Mouse (Mus musculus): ENCODE measurements around the gene Gpat2. TPM values are rescaled to one million over a fixed set of nuclear protein-coding genes. Genes with fewer than 3 reads are reported as not detected.

Gene Gpat2
- polyA plus RNA-seq, 1 experiment from 2014 or later, result 0.13 TPM

- WGBS, result 55% methylated on average over 3 of the region's 3 CpGs
- Histone ChIP-seq H3K4me2 (no peak overlapping the region), H3K4me1 (peaks cover 22% of the 10 kb centered on the region), H3K9ac (no peak overlapping the region), H3K27me3 (0 out of 2 replicates have a peak, but pooled peaks cover 6% of the 10 kb centered on the region), H3K27ac (no peak overlapping the region), H3K9me3 (no peaks in the 10 kb centered on the region), H3K4me3 (no peak overlapping the region), H3K36me3 (no peaks in the 10 kb centered on the region)
- no peak for ATAC-seq (ENCODE audit: insufficient number of reproducible peaks, insufficient read depth, low FRiP score, low TSS enrichment, low read depth)
These were observed 21.8 kb downstream of the Gpat2 start for GRCm38 (mm10) chr2:127446847-127447246.

DNA sequence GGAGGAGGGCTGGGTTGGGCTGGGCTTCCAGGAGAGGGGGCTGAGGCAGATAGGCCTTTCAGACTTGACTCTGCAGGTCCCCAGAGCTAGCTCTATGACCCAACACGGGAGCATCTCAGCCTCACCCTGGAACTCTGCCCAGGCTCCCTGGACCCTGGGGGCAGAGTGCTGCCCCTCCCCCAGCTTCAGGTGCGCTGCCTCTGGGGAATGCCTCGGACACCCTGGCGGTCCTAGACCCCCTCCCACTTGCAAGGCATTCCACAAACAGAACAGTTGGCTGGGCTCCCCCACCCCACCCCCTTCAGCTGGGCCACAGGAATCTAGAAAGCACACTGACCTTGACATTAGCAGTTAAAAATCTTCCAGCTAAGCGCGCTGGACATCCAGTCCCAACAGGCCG is 24.7 kb downstream of the Gpat2 start:
- Histone ChIP-seq H3K27ac (no peak overlapping the region), H3K4me3 (no peak overlapping the region), H3K9me3 (no peaks in the 10 kb centered on the region), H3K4me2 (no peak overlapping the region), H3K4me1 (peaks cover 7% of the 10 kb centered on the region), H3K36me3 (no peaks in the 10 kb centered on the region), H3K9ac (peak overlapping the region; percentile 27; the same call in 1 of the 2 replicates), H3K27me3 (peaks cover 15% of the 10 kb centered on the region)
- no peak for ATAC-seq (ENCODE audit: insufficient number of reproducible peaks, insufficient read depth, low FRiP score, low TSS enrichment, low read depth)
- WGBS, result 30% methylated on average over 7 of the region's 7 CpGs

DNA sequence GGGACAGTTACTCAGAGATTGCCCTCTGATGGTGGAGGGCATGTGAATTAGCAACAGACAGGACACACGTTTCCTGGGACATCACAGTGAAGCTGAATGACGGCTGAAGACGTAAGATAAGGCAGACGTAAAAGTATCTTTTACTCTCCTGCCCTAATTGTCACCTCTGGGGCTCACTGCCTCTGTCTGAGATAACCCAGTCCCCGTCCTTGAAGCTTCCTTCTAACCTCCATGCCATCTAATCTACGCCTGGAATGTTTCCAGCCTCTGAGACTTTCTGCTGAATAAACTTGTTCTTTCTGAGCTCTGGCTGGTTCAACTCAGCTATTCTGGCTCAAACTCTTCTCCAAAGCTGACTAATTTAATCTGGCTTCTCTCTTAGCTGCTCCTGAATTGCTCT is 26.7 kb downstream of the Gpat2 start:
- Histone ChIP-seq H3K27me3 (peaks cover 15% of the 10 kb centered on the region), H3K9ac (no peak overlapping the region), H3K36me3 (no peaks in the 10 kb centered on the region), H3K4me3 (no peak overlapping the region), H3K9me3 (no peaks in the 10 kb centered on the region), H3K27ac (no peak overlapping the region), H3K4me1 (peaks cover 4% of the 10 kb centered on the region), H3K4me2 (no peak overlapping the region)
- WGBS, result 48% methylated on average over 6 of the region's 6 CpGs
- ATAC-seq (ENCODE audit: insufficient number of reproducible peaks, insufficient read depth, low FRiP score, low TSS enrichment, low read depth), result no peak

DNA sequence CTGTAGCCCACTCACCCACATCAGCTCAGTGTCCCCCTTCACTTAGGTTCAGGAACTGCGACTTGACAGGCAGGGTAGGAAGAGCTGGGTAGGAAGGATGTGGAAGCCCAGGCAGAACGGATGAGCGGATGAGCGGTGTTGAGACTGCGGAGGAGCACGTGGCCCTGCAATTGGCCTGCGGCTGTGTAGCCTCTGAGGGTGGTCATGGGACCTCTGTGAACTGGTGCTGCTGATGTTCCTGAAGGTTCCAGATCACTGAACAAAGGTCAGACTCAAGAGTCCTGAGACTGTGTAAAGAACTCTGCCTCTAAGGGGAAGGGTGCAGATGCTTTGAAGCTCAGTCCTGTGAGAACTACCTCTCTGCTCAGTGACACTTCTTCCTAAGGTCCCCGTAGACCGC is 28.1 kb downstream of the Gpat2 start:
- Histone ChIP-seq H3K27ac (no peak overlapping the region), H3K4me1 (peaks cover 4% of the 10 kb centered on the region), H3K9ac (no peak overlapping the region), H3K4me2 (no peak overlapping the region), H3K4me3 (no peak overlapping the region), H3K9me3 (no peaks in the 10 kb centered on the region), H3K36me3 (no peaks in the 10 kb centered on the region), H3K27me3 (peaks cover 15% of the 10 kb centered on the region)
- 84% methylated on average over 9 of the region's 9 CpGs for WGBS
- ATAC-seq (ENCODE audit: insufficient number of reproducible peaks, insufficient read depth, low FRiP score, low TSS enrichment, low read depth), result no peak

- ATAC-seq (ENCODE audit: insufficient number of reproducible peaks, insufficient read depth, low FRiP score, low TSS enrichment, low read depth), result no peak
- no peaks in the 10 kb centered on the region for H3K9me3 ChIP-seq
- H3K27me3 ChIP-seq, result peaks cover 15% of the 10 kb centered on the region
- H3K36me3 ChIP-seq, result no peaks in the 10 kb centered on the region
- H3K4me1 ChIP-seq, result peaks cover 4% of the 10 kb centered on the region
- H3K27ac ChIP-seq, result no peak overlapping the region
- no peak overlapping the region for H3K4me2 ChIP-seq
- H3K4me3 ChIP-seq, result no peak overlapping the region
- H3K9ac ChIP-seq, result no peak overlapping the region
- WGBS, result 5% methylated on average over 5 of the region's 5 CpGs
These were observed 28.8 kb downstream of the Gpat2 start for GRCm38 (mm10) chr2:127453764-127454163.

DNA sequence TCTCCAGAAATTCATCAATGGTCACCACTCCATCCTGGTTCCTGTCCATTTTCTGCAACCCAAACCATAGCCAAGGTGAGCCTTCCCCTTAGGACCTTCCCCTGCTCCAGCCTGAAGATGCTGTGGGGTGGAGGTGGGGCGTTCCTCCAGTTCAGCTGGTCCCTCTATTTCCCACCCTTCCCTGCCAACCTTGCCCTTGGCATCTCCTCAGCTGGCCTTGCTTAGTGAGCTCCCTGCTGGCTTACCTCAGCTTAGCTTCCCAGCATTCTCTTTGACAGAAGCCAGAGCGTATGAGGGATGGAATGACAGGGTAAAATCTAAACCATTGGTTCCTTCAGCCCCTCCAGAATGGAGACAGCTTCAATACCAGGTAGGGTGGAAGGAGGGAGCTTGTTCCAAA is 34.3 kb downstream of the Gpat2 start:
- Histone ChIP-seq H3K27me3 (no peaks in the 10 kb centered on the region), H3K4me3 (no peak overlapping the region), H3K27ac (no peak overlapping the region), H3K4me2 (no peak overlapping the region), H3K9ac (no peak overlapping the region), H3K9me3 (no peaks in the 10 kb centered on the region), H3K36me3 (no peaks in the 10 kb centered on the region), H3K4me1 (no peaks in the 10 kb centered on the region)
- no peak for ATAC-seq (ENCODE audit: insufficient number of reproducible peaks, insufficient read depth, low FRiP score, low TSS enrichment, low read depth)
- 82% methylated on average over 2 of the region's 2 CpGs for WGBS

DNA sequence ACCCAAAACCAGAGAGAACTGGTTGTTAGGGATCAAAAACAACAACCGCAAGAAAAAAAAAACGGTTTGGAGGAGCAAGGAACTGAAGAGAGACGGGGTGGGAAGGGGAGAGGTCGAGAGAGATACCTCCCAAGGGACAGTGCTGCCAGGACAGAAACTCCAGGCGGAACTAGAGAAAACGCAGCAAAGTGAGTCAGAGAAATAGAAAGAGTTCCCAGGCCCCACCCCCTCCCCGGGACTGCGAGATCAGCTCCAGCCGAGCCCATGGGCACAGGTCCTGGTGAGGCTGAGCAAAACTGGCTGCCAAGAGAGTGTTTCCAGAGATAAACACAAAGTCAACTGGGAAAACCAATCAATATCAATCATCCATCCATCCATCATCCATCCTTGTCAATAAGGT is 36.4 kb downstream of the Gpat2 start:
- no peaks in the 10 kb centered on the region for H3K9me3 ChIP-seq
- WGBS, result 44% methylated on average over 9 of the region's 9 CpGs
- no peak overlapping the region for H3K27ac ChIP-seq
- ATAC-seq (ENCODE audit: insufficient number of reproducible peaks, insufficient read depth, low FRiP score, low TSS enrichment, low read depth), result no peak
- no peak overlapping the region for H3K4me3 ChIP-seq
- no peaks in the 10 kb centered on the region for H3K27me3 ChIP-seq
- H3K4me2 ChIP-seq, result no peak overlapping the region
- no peaks in the 10 kb centered on the region for H3K4me1 ChIP-seq
- H3K36me3 ChIP-seq, result no peaks in the 10 kb centered on the region
- H3K9ac ChIP-seq, result no peak overlapping the region

DNA sequence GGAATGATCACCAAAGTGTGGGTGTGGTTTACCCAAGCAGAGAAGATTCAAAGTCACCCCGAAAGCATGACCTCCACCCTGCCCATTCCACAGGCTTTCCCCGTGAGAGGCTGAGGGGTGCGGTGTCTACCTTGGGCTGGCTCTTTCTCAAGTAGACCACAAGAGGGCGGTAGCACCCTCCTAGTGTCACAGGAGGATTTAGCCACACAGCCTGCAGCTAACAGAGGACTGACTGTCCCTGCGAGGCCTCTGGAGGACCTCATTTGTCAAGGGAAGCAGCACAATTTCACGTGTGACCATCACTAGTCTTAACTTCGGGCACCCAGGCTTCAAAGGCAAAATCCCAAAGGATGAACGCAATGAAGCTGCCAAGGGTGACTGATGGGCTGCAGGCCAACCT is 37.3 kb downstream of the Gpat2 start:
- ATAC-seq (ENCODE audit: insufficient number of reproducible peaks, insufficient read depth, low FRiP score, low TSS enrichment, low read depth), result no peak
- no peak overlapping the region for H3K4me2 ChIP-seq
- no peak overlapping the region for H3K9ac ChIP-seq
- H3K27me3 ChIP-seq, result no peaks in the 10 kb centered on the region
- H3K4me3 ChIP-seq, result no peak overlapping the region
- 14% methylated on average over 8 of the region's 8 CpGs for WGBS
- H3K36me3 ChIP-seq, result no peaks in the 10 kb centered on the region
- H3K4me1 ChIP-seq, result no peaks in the 10 kb centered on the region
- H3K27ac ChIP-seq, result no peak overlapping the region
- H3K9me3 ChIP-seq, result no peaks in the 10 kb centered on the region

DNA sequence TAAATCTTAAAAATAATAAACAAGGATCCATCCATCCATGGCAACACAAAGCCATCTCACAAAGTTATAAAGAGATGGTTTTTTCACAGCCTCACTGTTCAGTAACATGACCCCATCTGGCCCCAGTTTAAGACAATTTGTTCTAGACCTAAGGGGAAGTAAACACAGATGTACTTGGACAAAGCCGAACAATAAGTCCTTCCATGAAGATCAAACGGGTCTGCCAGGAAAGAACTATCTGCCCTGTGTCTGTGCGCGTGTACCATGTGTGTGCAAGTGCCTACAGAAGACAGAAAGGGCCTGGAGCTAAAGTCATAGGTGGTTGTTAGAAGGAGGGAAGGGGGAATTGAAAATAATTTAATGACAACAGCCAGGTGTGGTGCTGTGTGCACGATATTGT is 45.2 kb downstream of the Gpat2 start:
- H3K27ac ChIP-seq, result no peak overlapping the region
- no peaks in the 10 kb centered on the region for H3K4me1 ChIP-seq
- ATAC-seq (ENCODE audit: insufficient number of reproducible peaks, insufficient read depth, low FRiP score, low TSS enrichment, low read depth), result no peak
- no peaks in the 10 kb centered on the region for H3K27me3 ChIP-seq
- no peak overlapping the region for H3K4me2 ChIP-seq
- 62% methylated on average over 5 of the region's 5 CpGs for WGBS
- no peak overlapping the region for H3K4me3 ChIP-seq
- no peaks in the 10 kb centered on the region for H3K36me3 ChIP-seq
- H3K9ac ChIP-seq, result no peak overlapping the region
- H3K9me3 ChIP-seq, result no peaks in the 10 kb centered on the region

DNA sequence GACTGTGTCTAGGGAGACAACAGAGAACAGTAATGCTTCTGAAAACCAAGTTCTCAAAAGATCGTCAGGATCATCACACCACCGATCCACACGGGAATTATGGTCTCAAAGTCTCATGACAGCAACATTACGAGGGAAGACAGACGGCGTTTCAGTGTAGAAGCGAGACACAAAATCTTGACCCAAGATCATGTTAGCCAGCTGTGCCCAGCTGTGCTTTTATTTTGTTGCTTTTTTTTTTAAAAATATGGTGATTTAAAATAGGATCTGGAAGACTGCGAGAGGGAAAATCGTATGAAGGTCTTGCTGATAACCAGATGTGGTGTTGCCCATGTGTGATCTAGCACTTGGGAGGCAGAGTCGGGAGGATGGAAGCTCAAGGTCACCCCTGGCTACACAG is 45.7 kb downstream of the Gpat2 start:
- Histone ChIP-seq H3K9me3 (no peaks in the 10 kb centered on the region), H3K9ac (no peak overlapping the region), H3K4me3 (no peak overlapping the region), H3K27me3 (no peaks in the 10 kb centered on the region), H3K4me2 (no peak overlapping the region), H3K36me3 (no peaks in the 10 kb centered on the region), H3K4me1 (no peaks in the 10 kb centered on the region), H3K27ac (no peak overlapping the region)
- ATAC-seq (ENCODE audit: insufficient number of reproducible peaks, insufficient read depth, low FRiP score, low TSS enrichment, low read depth), result no peak
- WGBS, result 91% methylated on average over 10 of the region's 10 CpGs

- H3K36me3 ChIP-seq, result no peaks in the 10 kb centered on the region
- no peak overlapping the region for H3K4me2 ChIP-seq
- no peak overlapping the region for H3K4me3 ChIP-seq
- ATAC-seq (ENCODE audit: insufficient number of reproducible peaks, insufficient read depth, low FRiP score, low TSS enrichment, low read depth), result no peak
- H3K4me1 ChIP-seq, result no peaks in the 10 kb centered on the region
- no peak overlapping the region for H3K9ac ChIP-seq
- no peak overlapping the region for H3K27ac ChIP-seq
- 87% methylated on average over 8 of the region's 8 CpGs for WGBS
- no peaks in the 10 kb centered on the region for H3K9me3 ChIP-seq
- H3K27me3 ChIP-seq, result no peaks in the 10 kb centered on the region
These were observed 46.3 kb downstream of the Gpat2 start for GRCm38 (mm10) chr2:127471281-127471680.

DNA sequence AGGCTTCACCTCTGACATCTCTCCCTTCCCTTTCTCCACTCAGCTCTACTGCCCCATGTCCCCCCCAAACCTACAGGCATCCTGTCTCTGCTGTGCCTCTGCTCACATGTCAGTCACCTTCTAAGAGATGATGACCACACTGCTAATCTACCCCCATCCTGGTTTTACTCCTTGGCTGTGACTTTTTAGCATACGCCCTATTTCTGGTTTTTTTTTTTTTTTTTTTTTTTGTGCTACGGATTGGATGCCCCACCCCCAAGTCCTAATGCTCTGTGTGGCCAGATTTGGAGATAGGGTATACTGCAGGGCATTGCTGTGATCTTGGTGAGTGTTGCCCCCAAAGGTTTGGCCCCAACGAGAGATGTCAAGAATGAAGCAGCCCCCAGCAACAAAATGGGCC is 47.3 kb downstream of the Gpat2 start:
- Histone ChIP-seq H3K4me1 (no peaks in the 10 kb centered on the region), H3K9ac (no peak overlapping the region), H3K27me3 (no peaks in the 10 kb centered on the region), H3K36me3 (no peaks in the 10 kb centered on the region), H3K27ac (no peak overlapping the region), H3K4me3 (no peak overlapping the region), H3K4me2 (no peak overlapping the region), H3K9me3 (no peaks in the 10 kb centered on the region)
- no peak for ATAC-seq (ENCODE audit: insufficient number of reproducible peaks, insufficient read depth, low FRiP score, low TSS enrichment, low read depth)
- WGBS, result 58% methylated on average over 3 of the region's 3 CpGs

- Histone ChIP-seq H3K27ac (no peak overlapping the region), H3K4me1 (peaks cover 34% of the 10 kb centered on the region), H3K4me2 (no peak overlapping the region), H3K9me3 (no peaks in the 10 kb centered on the region), H3K4me3 (no peak overlapping the region), H3K27me3 (peaks cover 54% of the 10 kb centered on the region), H3K9ac (0 out of 2 replicates have a peak overlapping the region, but pooled peaks have one; percentile 2), H3K36me3 (no peaks in the 10 kb centered on the region)
- 70% methylated on average over 4 of the region's 4 CpGs for WGBS
- no peak for ATAC-seq (ENCODE audit: insufficient number of reproducible peaks, insufficient read depth, low FRiP score, low TSS enrichment, low read depth)
These were observed 54.2 kb downstream of the Gpat2 start for GRCm38 (mm10) chr2:127479210-127479609.

Data from embryonic facial prominence, embryonic 13.5 days (tissue).